Mouse (Mus musculus): ENCODE measurements around the gene Cd160. TPM values are rescaled to one million over a fixed set of nuclear protein-coding genes. Genes with fewer than 3 reads are reported as not detected.

Gene Cd160
- polyA plus RNA-seq (2016; fragmentation: Nextera tagmentation; extraction: Ambion mirVana), result 0.13 and 0.19 TPM in 2 replicates

- no peak for ATAC-seq (ENCODE audit: low FRiP score)
- Histone ChIP-seq H3K27ac (no peak within 1 kb of the TSS), H3K27me3 (no peaks in the 10 kb centered on the region; the same call in 1 of the 2 replicates), H3K36me3 (no peaks in the 10 kb centered on the region), H3K9me3 (replicated peaks) (no peaks in the 10 kb centered on the region), H3K9ac (no peak within 1 kb of the TSS), H3K4me1 (peaks cover 4% of the 10 kb centered on the region), H3K4me2 (replicated peaks) (no peak within 1 kb of the TSS), H3K4me3 (no peak within 1 kb of the TSS)
- WGBS, result 74% methylated on average over 1 of the region's 1 CpGs
These were observed at the start of gene Cd160, which contains the start of gene Pdzk1 for GRCm38 (mm10) chr3:96828984-96829383. TSS of gene Cd160 (minus strand) at chr3:96829351. TSS of gene Pdzk1 (plus strand) at chr3:96829284.

- H3K27ac ChIP-seq, result no peak overlapping the region
- 90% methylated on average over 7 of the region's 7 CpGs for WGBS
- no peaks in the 10 kb centered on the region for H3K9me3 ChIP-seq (replicated peaks)
These were observed 45.8 kb upstream of the Cd160 start for GRCm38 (mm10) chr3:96874808-96875571.

DNA sequence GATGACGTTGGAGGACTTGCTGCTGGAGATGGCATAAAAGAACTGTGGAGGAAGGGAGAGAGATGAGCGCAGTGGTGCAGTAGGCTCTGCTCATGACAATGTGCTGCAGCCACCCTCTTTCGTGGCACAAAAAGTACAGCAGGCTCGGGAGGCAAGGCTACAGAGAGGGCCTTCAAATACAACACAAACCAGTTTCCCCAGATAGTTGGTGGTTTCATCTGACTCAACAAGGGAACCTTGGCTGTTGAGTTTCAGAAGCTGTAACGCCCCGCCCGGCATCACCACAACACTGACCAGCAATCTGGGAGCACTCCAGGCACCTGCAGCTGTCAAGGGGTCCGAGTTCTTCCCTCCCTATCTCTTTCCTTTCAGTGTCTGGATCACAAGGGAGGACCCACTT is 43.4 kb upstream of the Cd160 start:
- ATAC-seq (ENCODE audit: low FRiP score), result no peak
- Histone ChIP-seq H3K36me3 (peaks cover 78% of the 10 kb centered on the region), H3K4me2 (replicated peaks) (no peak overlapping the region), H3K4me1 (no peaks in the 10 kb centered on the region), H3K4me3 (no peak overlapping the region), H3K9ac (no peak overlapping the region), H3K9me3 (replicated peaks) (no peaks in the 10 kb centered on the region), H3K27ac (no peak overlapping the region), H3K27me3 (no peaks in the 10 kb centered on the region)
- 96% methylated on average over 8 of the region's 8 CpGs for WGBS

More at GRCm38 (mm10) chr3:96874808-96875571, 45.8 kb upstream of the Cd160 start:
- no peaks in the 10 kb centered on the region for H3K27me3 ChIP-seq
- H3K9ac ChIP-seq, result no peak overlapping the region
- no peaks in the 10 kb centered on the region for H3K4me1 ChIP-seq
- no peak for ATAC-seq (ENCODE audit: low FRiP score)
- no peak overlapping the region for H3K4me3 ChIP-seq
- H3K4me2 ChIP-seq (replicated peaks), result no peak overlapping the region
- peaks cover 74% of the 10 kb centered on the region for H3K36me3 ChIP-seq

DNA sequence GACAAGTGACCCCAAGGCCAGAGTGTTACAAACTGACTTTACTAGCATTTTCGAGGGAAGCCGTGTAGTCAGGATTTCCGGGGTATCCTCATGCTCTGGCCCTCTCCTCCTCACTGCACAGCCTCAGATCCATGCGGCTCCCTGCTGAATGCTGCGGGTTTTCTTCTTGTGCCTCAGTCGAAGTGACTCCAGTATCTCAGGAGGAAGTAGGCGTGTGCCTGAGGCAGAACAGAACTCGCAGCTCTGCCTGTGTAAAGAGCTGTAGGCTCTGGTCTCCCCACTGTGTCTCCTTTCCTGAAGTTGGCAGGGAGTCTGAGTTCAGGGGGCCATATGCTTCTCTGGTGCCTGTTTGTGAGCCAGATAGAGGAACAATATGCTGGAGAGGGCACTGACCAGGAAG is 41.9 kb upstream of the Cd160 start:
- no peak for ATAC-seq (ENCODE audit: low FRiP score)
- Histone ChIP-seq H3K9ac (no peak overlapping the region), H3K36me3 (peaks cover 75% of the 10 kb centered on the region), H3K27ac (no peak overlapping the region), H3K9me3 (replicated peaks) (no peaks in the 10 kb centered on the region), H3K4me1 (no peaks in the 10 kb centered on the region), H3K4me3 (no peak overlapping the region), H3K27me3 (no peaks in the 10 kb centered on the region), H3K4me2 (replicated peaks) (no peak overlapping the region)
- 90% methylated on average over 8 of the region's 8 CpGs for WGBS

DNA sequence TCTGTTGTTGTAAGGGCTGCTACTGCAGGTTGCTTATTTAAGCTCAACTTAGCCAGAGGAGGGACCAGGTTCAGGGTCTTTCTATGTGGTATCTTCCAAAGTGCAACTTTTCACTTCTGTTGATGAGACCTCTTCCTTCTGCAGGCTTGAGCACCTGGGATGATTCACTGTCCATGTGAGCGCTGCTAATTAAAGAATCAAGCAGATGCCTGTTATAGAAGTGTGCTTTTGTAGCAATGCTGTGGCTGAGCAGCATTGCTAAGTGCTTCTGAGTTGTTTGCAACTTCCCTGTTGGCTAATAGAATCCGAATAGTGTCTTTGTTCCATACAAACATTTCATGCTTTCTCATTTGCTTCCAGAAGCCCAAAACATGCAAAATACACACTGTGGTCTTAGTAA is 41.1 kb upstream of the Cd160 start:
- WGBS, result 94% methylated on average over 2 of the region's 2 CpGs

GRCm38 (mm10) chr3:96869091-96869490 is 39.9 kb upstream of the Cd160 start:
- H3K4me3 ChIP-seq, result no peak overlapping the region
- no peaks in the 10 kb centered on the region for H3K4me1 ChIP-seq
- no peak overlapping the region for H3K27ac ChIP-seq
- 92% methylated on average over 7 of the region's 7 CpGs for WGBS
- no peak overlapping the region for H3K4me2 ChIP-seq (replicated peaks)
- H3K9me3 ChIP-seq (replicated peaks), result no peaks in the 10 kb centered on the region
- no peak overlapping the region for H3K9ac ChIP-seq
- peaks cover 60% of the 10 kb centered on the region for H3K36me3 ChIP-seq
- no peak for ATAC-seq (ENCODE audit: low FRiP score)
- no peaks in the 10 kb centered on the region for H3K27me3 ChIP-seq

More for the DNA sequence above, 41.1 kb upstream of the Cd160 start:
- Histone ChIP-seq H3K27ac (no peak overlapping the region), H3K27me3 (no peaks in the 10 kb centered on the region), H3K4me3 (no peak overlapping the region), H3K4me2 (replicated peaks) (no peak overlapping the region), H3K36me3 (peaks cover 70% of the 10 kb centered on the region), H3K9ac (no peak overlapping the region), H3K4me1 (no peaks in the 10 kb centered on the region), H3K9me3 (replicated peaks) (no peaks in the 10 kb centered on the region)
- no peak for ATAC-seq (ENCODE audit: low FRiP score)

- WGBS, result 94% methylated on average over 8 of the region's 8 CpGs
- no peak for ATAC-seq (ENCODE audit: low FRiP score)
- no peak overlapping the region for H3K9ac ChIP-seq
- peaks cover 55% of the 10 kb centered on the region for H3K36me3 ChIP-seq
- no peaks in the 10 kb centered on the region for H3K4me1 ChIP-seq
- no peak overlapping the region for H3K4me3 ChIP-seq
- no peak overlapping the region for H3K4me2 ChIP-seq (replicated peaks)
- no peak overlapping the region for H3K27ac ChIP-seq
- H3K27me3 ChIP-seq, result no peaks in the 10 kb centered on the region
- H3K9me3 ChIP-seq (replicated peaks), result no peaks in the 10 kb centered on the region
These were observed 39.4 kb upstream of the Cd160 start for GRCm38 (mm10) chr3:96868566-96868965.

DNA sequence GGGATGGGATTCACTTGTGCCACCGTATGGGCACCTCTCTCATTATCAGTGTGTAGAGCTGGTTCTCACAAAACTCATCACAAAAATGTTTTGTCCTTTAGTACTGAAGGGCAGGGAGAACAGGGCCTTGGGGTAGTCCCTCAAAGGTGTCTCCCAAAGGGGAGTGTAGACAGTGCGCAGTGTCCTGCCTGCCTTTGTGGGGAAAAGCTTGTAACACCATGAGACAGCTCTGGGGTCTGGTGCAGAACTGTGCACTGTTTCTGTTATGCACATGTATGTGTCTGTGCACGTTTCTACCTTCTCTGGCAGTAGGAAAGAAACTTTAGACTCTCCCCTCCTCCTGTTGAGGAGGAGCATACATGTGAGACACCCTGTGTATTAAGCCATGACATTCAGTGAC is 38.7 kb upstream of the Cd160 start:
- H3K9ac ChIP-seq, result no peak overlapping the region
- H3K4me2 ChIP-seq (replicated peaks), result no peak overlapping the region
- H3K36me3 ChIP-seq, result peaks cover 48% of the 10 kb centered on the region
- WGBS, result 96% methylated on average over 3 of the region's 3 CpGs
- H3K9me3 ChIP-seq (replicated peaks), result no peaks in the 10 kb centered on the region
- no peaks in the 10 kb centered on the region for H3K27me3 ChIP-seq
- no peaks in the 10 kb centered on the region for H3K4me1 ChIP-seq
- no peak overlapping the region for H3K4me3 ChIP-seq
- H3K27ac ChIP-seq, result no peak overlapping the region
- ATAC-seq (ENCODE audit: low FRiP score), result no peak

GRCm38 (mm10) chr3:96860498-96860897 is 31.3 kb upstream of the Cd160 start:
- H3K9ac ChIP-seq, result no peak overlapping the region
- H3K36me3 ChIP-seq, result no peaks in the 10 kb centered on the region
- H3K9me3 ChIP-seq (replicated peaks), result no peaks in the 10 kb centered on the region
- WGBS, result 91% methylated on average over 5 of the region's 5 CpGs
- no peaks in the 10 kb centered on the region for H3K4me1 ChIP-seq
- no peak for ATAC-seq (ENCODE audit: low FRiP score)
- H3K4me3 ChIP-seq, result no peak overlapping the region
- H3K4me2 ChIP-seq (replicated peaks), result no peak overlapping the region
- no peaks in the 10 kb centered on the region for H3K27me3 ChIP-seq
- H3K27ac ChIP-seq, result no peak overlapping the region

DNA sequence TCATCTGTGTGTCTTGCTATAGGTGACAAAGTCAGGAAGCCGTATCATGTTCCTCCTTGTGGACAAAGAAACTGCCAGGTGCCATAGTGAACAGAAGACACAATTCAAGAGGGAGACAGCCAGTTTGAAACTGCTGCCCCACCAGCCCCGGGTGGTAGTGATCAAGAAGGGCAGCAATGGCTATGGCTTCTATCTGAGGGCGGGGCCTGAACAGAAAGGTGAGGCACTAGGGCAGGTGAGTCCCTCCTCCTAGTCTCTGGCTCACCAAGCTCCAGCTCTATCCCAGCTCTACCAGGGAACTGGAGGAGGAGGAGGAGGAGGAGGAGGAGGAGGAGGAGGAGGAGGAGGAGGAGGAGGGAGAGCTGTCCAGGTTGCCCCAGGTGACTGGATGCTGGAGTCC is 26.7 kb upstream of the Cd160 start:
- no peak overlapping the region for H3K4me3 ChIP-seq
- H3K4me2 ChIP-seq (replicated peaks), result no peak overlapping the region
- H3K9ac ChIP-seq, result no peak overlapping the region
- 72% methylated on average over 3 of the region's 3 CpGs for WGBS
- no peaks in the 10 kb centered on the region for H3K9me3 ChIP-seq (replicated peaks)
- H3K27ac ChIP-seq, result no peak overlapping the region
- no peak for ATAC-seq (ENCODE audit: low FRiP score)
- H3K4me1 ChIP-seq, result no peaks in the 10 kb centered on the region
- H3K36me3 ChIP-seq, result no peaks in the 10 kb centered on the region
- no peaks in the 10 kb centered on the region for H3K27me3 ChIP-seq

DNA sequence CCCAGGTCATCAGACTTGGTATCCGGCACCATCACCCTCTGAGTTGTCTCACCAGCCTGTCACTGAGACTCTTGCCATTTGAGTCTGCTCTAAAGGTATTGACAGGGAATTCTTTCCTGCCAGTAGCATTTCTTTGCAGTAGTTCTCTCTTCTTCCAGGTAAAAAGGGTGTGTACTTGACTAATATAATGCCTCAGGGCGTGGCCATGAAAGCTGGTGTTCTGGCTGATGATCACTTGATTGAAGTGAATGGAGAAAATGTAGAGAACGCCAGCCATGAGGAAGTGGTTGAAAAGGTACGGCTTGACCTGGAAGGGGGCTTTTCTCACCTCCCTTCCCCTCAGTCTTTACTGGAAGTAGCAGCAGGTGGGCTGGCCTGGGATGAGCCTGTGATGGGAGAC is 25.2 kb upstream of the Cd160 start:
- H3K9ac ChIP-seq, result no peak overlapping the region
- ATAC-seq (ENCODE audit: low FRiP score), result no peak
- no peaks in the 10 kb centered on the region for H3K36me3 ChIP-seq
- H3K9me3 ChIP-seq (replicated peaks), result no peaks in the 10 kb centered on the region
- no peaks in the 10 kb centered on the region for H3K4me1 ChIP-seq
- no peak overlapping the region for H3K4me2 ChIP-seq (replicated peaks)
- no peaks in the 10 kb centered on the region for H3K27me3 ChIP-seq
- no peak overlapping the region for H3K4me3 ChIP-seq
- WGBS, result 89% methylated on average over 4 of the region's 4 CpGs
- no peak overlapping the region for H3K27ac ChIP-seq

DNA sequence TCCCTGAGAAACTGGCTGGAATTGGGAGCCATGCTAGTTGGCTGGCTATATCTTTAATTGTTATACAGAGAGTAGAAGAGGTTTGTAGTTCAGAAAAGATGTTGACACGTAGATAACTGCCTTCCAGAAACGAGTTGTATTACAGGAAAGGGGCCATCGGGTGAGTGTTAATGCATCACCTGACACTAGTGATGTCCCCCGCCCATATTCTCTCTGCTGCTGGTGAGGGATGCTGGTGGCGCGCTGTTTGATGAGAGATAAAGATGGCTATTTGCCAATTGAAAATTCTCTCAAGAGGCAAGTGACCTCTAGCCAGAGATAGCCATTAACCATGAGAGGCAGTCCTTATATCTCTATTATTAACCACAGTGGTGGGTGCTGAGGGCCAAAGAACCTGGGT is 23.4 kb upstream of the Cd160 start:
- 83% methylated on average over 6 of the region's 6 CpGs for WGBS
- Histone ChIP-seq H3K9me3 (replicated peaks) (no peaks in the 10 kb centered on the region), H3K4me3 (no peak overlapping the region), H3K9ac (no peak overlapping the region), H3K4me2 (replicated peaks) (no peak overlapping the region), H3K27ac (no peak overlapping the region), H3K4me1 (0 out of 2 replicates have a peak, but pooled peaks cover under 1% of the 10 kb centered on the region), H3K36me3 (no peaks in the 10 kb centered on the region), H3K27me3 (no peaks in the 10 kb centered on the region)
- ATAC-seq (ENCODE audit: low FRiP score), result no peak

DNA sequence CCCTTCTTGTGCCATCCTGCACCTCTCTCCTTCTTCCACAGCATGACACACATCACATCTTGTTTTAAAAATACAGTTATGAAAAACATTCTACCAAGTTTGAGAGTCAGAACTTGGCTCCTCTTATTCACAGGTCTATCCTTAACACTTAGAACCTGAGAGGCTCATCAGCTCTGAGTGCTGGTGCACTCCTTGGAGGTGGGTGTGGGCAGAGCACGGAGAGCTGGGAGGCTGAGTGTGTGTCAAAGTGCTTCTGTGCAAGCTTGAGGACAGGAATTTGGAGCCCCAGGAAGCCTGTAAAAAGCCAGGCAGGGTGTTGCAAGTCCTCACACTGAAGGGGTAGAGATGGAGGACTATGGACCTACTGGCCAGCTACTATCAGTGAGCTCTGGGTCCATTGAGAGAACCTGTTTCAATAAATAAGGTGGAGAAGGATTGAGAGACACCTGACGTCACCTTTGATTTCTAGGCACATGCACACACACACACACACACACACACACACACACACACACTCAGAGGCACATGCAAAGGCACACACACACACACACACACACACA is 20.1 kb upstream of the Cd160 start:
- no peaks in the 10 kb centered on the region for H3K9me3 ChIP-seq (replicated peaks)
- H3K9ac ChIP-seq, result no peak overlapping the region
- H3K4me3 ChIP-seq, result no peak overlapping the region
- H3K4me1 ChIP-seq, result 0 out of 2 replicates have a peak, but pooled peaks cover 2% of the 10 kb centered on the region
- 88% methylated on average over 2 of the region's 2 CpGs for WGBS
- no peak for ATAC-seq (ENCODE audit: low FRiP score)
- H3K27me3 ChIP-seq, result no peaks in the 10 kb centered on the region
- H3K4me2 ChIP-seq (replicated peaks), result no peak overlapping the region
- H3K36me3 ChIP-seq, result no peaks in the 10 kb centered on the region
- no peak overlapping the region for H3K27ac ChIP-seq

Measured in hindbrain, embryonic 12.5 days (tissue).